Mouse (Mus musculus): ENCODE measurements around the gene Sorcs2.
"Not testable (repeated sequence)": the region's sequence is repeated elsewhere in the genome, so short reads cannot be mapped to it uniquely, and the experiment has no call there.

Gene Sorcs2

GRCm38 (mm10) chr5:36237526-36237925 lies 160.4 kb downstream of the Sorcs2 start:
- in situ Hi-C loops (cut with MseI, MboI): not testable (repeated sequence)

- in situ Hi-C loops (cut with MseI, MboI): no loop called here
These were observed 167.6 kb downstream of the Sorcs2 start for GRCm38 (mm10) chr5:36230301-36230780.

DNA sequence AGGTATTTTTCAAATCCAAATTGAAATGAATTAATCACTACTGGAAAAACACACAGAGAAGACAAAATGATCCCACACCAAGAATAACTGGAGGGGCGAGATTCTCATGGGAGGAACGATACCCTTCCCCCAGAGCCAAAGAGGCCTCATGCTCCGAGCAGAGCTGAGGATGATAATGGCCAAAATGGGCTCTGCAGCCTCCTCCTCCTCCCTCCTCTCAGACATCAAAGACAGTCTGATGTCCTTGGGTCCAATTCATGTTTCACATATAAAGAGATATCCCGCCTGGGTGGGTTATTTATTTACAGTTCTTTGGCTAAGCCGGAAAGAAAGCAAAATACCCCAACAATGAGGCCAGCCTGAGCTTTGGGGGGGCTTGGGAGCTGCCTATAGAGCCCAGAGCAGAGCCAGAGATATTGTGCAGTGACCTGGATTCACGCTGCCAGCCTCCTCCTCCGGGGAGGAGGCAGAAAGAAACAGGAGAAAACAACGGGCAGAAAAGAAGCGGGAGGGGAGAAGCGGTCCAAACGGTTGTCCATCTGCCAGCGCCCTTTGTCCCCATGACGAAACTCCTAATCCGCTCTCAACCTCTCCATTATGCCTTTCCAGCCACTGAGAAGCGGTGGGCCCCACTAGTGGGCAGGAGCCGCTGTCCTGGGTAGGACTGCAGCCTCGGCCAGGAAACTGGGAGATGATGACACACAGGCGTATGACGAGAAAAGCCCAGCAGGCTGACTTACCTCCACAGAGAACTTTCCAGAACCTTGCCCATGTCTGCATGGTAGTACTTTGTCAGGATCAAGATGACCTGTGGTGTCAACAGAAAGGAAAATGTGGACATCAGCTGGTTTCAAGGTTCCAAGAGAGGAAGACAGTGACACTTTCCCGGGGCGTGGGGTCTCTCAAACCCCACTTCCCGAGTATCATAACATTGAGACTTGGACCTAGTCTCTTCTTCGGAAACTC lies 169.3 kb downstream of the Sorcs2 start:
- in situ Hi-C loops (cut with MseI, MboI): loop anchor here in 1 of 2 experiments (10.0 kb wide), 1 partner anchor 194 kb away; no protein-coding TSS in a partner anchor

DNA sequence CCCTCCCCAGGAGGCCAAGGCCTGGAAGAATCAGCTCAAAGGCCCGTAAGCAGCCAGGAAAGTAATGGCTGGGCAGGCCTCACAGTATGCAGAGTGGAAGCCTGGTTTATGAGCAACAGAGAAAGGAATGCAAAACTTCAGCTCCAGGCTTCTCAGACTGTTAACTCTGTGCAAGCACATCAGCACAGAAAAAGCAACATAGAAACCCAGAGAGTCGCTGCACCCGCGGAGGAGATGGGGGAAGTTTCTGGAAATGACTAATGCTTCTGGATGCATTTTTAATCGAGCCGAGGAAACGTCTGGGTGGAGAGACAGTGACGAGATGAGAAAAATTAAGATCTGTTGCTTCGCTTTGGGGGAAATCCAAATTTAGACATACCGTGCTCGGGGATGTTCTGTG lies 171.6 kb downstream of the Sorcs2 start:
- in situ Hi-C loops (cut with MseI, MboI): loop anchor here in 1 of 2 experiments (10.0 kb wide), 1 partner anchor 191 kb away; no protein-coding TSS in a partner anchor

- in situ Hi-C loops (cut with MseI, MboI): loop anchor here in 1 of 2 experiments (10.0 kb wide), 1 partner anchor 191 kb away; no protein-coding TSS in a partner anchor
These were observed 172.1 kb downstream of the Sorcs2 start for GRCm38 (mm10) chr5:36225855-36226254.

GRCm38 (mm10) chr5:36223787-36224186 lies 174.2 kb downstream of the Sorcs2 start:
- in situ Hi-C loops (cut with MseI, MboI): loop anchor here in 1 of 2 experiments (10.0 kb wide), 1 partner anchor 189 kb away; no protein-coding TSS in a partner anchor

DNA sequence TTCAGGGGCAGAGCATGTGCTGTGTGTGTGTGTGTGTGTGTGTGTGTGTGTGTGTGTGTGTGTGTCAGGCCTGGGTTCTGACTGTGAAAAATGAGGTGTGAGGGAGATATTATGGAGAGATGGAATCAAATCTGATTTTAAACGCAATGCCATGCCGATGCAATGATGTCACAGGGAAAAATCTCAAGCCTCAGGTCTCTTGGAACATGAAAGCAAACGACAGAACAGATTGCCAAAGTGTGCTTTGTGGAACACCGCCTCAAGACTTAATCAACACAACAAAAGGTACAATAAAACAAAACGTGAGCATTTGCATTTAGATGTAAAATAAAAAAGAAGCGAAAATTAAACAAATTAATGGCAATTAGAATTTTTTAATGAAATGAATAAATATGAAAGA lies 177.3 kb downstream of the Sorcs2 start:
- in situ Hi-C loops (cut with MseI, MboI): loop anchor here in 1 of 2 experiments (10.0 kb wide), 1 partner anchor 186 kb away; no protein-coding TSS in a partner anchor

DNA sequence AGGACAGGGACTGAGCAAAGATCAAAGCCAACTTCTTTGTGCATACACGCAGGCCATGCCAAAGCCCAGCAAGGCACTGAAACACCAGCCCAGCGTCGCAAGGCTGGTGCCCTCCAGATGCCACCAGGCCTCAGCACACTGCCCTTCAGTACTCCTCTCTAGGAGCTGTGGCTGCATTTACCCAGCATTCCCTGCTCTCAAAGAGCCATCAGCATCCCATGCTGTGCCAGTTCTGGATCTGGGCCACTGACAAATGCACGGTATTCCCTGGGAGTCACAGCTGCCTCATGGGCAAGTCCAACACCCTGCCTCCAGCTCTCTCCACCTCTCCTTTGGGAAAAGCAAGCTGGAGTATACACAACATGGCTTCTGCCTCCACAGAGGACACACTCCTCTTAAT lies 177.8 kb downstream of the Sorcs2 start:
- in situ Hi-C loops (cut with MseI, MboI): loop anchor here in 1 of 2 experiments (10.0 kb wide), 1 partner anchor 185 kb away; no protein-coding TSS in a partner anchor

- in situ Hi-C loops (cut with MseI, MboI): no loop called here
These were observed 184.6 kb downstream of the Sorcs2 start for GRCm38 (mm10) chr5:36213310-36213709.

DNA sequence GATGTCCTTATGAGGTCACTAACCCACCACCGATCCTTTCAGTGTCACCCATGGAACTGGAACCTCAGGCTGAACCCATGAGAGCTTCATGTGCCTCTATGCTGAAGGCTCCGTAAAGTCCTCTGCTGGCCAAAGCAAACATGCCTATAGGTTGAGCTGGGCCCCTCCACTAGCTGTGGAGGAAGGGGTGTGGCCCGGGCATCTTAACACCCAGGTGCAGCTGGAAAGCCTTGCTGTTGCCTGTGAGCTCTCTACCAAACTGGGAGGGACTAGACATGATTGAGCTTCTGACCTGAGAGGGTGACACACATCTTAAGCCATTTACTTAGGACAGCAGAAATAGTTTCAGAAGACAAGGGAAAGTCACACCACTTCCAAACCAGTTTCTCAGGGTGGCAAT lies 189.1 kb downstream of the Sorcs2 start:
- in situ Hi-C loops (cut with MseI, MboI): no loop called here

DNA sequence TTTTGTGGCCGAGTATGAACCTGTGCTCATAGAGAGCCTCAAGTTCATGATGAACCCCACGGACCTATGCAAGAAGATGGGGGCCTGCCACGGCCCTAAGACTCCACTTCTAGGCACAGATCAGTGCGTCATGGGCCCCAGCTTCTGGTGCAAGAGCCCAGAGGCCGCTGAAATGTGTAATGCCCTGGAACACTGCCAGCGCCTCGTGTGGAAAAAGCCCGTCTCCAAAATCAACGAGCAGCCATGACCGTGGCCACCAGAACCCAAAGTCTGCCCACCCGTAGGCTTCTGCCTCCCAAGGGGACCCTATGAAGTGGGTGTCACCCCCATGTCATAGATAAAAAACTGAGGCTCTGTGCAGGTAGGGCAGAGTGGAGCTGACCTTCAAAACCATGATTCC lies 192.5 kb downstream of the Sorcs2 start:
- in situ Hi-C loops (cut with MseI, MboI): no loop called here

DNA sequence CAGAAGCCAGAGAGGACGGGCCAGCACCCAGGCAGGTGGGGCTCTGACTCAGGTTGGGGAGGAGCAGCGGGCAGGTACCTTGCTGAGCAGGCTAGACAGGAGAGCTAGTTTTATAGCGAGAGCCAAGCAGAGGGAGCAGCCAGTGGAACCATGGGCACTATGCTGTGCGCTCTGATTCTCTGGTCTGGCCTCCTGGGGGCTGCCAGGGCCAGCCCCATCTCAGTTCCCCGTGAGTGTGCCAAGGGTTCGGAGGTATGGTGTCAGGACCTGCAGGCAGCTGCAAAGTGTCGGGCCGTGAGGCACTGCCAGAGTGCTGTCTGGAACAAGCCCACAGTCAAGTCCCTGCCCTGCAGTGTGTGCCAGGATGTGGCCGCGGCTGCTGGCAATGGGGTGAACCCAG lies 194.0 kb downstream of the Sorcs2 start, which contains the start of gene Psapl1:
Gene Psapl1, plus strand, starts transcription at position 106 of the 400 bp plus-strand sequence.
- in situ Hi-C loops (cut with MseI, MboI): no loop called here

DNA sequence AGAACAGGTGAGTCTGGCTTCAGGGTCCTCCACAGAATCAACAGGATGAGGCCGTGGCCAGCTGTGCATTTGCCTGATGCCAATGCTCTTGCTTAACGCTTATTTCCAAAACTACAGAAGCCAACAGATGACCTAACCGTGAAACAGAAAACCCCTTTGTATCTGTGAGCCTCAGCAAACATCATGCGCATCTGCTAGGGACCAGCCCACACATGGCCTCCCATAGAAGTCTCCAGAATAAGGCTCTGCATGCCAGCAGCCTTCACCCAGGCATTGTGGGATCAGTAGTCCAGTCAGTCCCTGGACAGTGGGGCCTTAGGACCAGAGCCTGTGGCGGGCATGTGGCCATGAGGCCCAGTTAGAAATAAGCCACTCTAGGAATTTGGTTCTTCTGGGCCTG lies 194.5 kb downstream of the Sorcs2 start:
- in situ Hi-C loops (cut with MseI, MboI): no loop called here

GRCm38 (mm10) chr5:36202781-36203180 lies 195.2 kb downstream of the Sorcs2 start:
- in situ Hi-C loops (cut with MseI, MboI): no loop called here

DNA sequence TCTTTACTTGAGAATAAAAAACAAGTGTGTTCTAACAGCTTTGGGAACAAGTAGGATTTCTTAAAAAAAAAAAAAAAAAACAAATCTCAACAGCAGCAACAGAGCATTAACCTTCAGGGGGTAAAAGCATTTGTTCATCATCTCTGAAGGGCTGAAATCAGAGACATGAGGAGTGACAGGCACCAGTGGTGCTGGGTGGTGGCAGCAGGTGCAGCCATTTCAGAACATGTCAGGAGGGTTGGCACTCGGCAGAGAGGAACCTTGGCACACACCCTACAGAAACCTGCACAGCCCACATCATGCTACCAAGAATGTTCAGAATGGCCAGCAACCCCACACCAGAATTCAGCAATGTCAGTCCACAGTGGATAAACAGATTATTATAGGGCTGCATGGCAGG lies 198.4 kb downstream of the Sorcs2 start:
- in situ Hi-C loops (cut with MseI, MboI): no loop called here

- in situ Hi-C loops (cut with MseI, MboI): no loop called here
These were observed 202.5 kb downstream of the Sorcs2 start for GRCm38 (mm10) chr5:36195436-36195835.

- in situ Hi-C loops (cut with MseI, MboI): no loop called here
These were observed 203.3 kb downstream of the Sorcs2 start for GRCm38 (mm10) chr5:36194631-36195030.

DNA sequence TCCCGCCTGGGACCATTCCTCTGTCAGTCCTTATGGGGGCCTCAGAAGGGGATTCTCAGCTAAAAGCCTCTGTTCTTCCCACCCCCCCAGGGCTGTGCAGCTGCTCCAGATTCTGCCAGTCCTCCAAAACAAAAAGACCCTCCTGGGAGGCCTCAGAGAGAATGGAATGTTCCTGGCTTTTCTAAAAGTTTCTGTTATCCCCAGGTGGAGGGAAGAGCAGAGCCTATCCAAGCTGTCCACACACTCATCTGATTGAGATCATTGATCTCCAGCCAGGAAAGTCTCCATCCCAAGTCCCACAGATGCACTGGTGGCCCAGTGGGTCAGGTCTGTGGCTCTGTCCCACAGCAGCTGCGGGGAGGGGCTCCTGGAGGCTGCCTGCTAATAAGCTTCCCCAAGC lies 205.3 kb downstream of the Sorcs2 start:
- in situ Hi-C loops (cut with MseI, MboI): no loop called here

DNA sequence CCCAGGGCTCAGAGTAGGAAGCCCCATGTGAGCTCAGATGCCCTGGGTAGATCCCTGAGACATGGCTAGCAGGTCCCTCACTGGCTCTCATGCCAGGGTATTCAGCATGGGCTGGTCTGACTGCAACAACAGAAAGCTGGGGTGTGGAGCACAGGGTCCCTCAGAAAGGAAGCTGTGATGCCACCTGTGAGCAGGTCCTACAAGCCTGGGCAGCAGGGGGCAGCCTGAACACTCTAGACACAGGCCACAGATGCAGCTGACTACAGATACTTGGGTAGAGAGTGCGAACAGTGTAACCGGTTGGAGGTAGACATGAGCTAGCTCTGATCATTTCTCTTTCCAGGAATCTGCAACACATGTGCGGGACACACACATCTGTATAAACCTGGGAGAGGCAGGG lies 206.1 kb downstream of the Sorcs2 start:
- in situ Hi-C loops (cut with MseI, MboI): no loop called here

DNA sequence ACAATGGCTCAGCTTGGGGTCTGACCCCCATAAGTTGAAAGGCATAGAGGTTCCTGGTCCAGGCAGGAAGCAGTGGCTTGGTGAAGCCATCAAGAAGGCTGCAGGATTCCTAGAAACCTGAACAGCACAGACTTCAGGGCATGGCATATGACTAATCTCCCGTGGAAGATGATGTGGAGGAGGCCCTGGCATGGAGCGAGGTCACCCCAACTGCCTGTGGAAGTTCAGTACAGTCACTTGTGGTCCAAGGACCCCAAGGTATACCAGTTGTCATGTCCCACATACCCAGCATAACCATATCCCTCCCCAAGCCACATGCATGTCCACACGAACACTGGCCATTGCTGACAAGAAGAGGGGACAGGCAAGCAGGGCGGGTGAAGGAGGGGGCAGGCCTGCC lies 206.7 kb downstream of the Sorcs2 start:
- in situ Hi-C loops (cut with MseI, MboI): no loop called here

- in situ Hi-C loops (cut with MseI, MboI): no loop called here
These were observed 209.6 kb downstream of the Sorcs2 start for GRCm38 (mm10) chr5:36188310-36188709.

- in situ Hi-C loops (cut with MseI, MboI): no loop called here
These were observed 211.5 kb downstream of the Sorcs2 start for GRCm38 (mm10) chr5:36186294-36187053.
